Mouse (Mus musculus): ENCODE results near the gene Nmrk2.
"Not testable (repeated sequence)": the region's sequence is repeated elsewhere in the genome, so short reads cannot be mapped to it uniquely, and the experiment has no call there.

Gene Nmrk2

DNA sequence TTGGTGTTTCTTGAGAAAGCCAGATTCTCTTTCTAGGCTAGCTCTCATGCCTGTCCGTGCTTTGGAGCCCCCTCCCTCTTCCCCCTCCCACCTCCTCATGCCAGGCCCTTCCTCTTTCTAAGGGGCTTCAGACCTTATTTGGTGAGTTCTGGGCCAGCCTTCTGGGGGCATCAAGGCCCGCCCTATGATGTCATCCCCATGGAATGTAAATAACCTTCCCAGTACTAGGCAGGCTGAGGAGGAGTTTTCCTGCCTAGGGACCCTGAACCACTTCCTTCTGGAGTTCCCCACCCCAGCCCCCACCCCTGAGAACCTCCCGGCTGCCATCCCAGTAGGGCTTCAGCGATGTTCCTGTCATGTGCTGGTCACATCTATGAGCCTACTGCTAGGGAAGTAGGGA is 17.1 kb downstream of the Nmrk2 start:
- DNase-seq (ENCODE audit: low spot score), result no peak

DNA sequence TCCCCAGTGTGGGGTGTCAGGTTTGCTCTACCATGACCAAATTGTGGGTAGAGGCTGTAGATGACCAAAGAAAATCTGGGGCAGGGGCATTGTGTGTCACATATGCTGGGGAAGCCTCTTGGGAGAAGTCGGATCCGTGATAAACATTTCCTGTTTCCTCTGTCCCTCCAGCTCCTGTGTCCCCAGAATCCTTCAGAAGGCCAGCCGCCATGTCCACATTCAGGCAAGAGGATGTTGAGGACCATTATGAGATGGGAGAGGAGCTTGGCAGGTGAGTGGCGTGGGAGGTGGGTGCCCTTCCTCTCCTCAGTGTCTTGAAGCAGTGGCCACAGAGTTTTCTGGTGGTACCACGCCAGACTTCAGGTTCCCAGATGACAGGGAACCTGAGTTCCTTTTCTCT is 18.0 kb downstream of the Nmrk2 start, which contains the start of gene 4930442H23Rik:
Gene 4930442H23Rik (minus strand): TSS at position 45 of the 400 bp plus-strand sequence.
- DNase-seq (ENCODE audit: low spot score), result no peak

DNA sequence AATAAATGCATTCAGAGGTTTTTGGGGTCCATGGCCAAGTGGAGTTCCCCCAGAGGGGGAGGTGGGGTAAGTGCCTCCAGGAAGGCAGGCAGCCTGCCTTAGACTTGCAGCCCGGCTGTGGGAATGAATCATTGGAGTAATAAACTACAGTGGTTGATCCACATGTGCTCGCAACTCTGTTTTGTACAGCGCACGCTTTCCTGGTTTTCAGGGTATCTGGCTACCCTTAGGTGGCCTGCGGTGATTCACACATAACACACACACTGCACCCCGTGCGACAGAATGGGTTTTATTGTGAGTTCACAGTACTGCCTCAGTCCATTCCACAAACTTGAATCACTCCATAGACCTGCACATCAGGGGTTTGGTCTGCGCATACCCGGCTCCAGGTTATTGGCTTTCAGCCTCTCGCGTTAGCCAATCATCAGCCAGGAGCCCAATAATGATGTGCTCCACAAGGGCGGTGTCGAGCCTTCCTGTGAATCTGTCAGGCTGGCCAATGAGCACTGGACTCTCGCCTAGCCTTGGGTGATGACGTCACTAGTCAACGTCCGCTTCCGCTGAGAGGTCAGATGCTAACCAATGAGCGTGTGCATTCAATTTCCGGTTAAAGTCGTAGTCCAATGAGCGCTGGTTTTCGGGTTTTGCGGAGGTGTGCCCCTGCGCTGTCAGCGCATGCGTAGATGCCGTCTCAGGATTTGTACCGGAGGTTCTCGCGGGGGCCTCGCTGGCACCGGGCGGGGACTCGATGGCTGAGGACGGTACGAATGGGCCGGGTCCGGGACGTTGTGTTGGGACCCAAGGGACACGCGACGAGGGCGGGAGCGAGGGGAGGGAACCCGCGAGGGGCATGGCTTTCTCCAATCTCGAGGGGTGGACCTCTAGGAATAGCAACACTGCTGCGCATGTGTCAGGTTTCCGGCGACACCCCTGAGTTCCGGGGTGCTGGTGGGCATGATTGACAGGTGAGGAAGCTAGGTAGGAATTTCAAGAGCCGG is 19.2 kb downstream of the Nmrk2 start, which contains the start of gene Dapk3:
Gene Dapk3 (plus strand): TSS at position 670 of the 998 bp plus-strand sequence.
- DNase-seq (ENCODE audit: low spot score), result peak; percentile 92

DNA sequence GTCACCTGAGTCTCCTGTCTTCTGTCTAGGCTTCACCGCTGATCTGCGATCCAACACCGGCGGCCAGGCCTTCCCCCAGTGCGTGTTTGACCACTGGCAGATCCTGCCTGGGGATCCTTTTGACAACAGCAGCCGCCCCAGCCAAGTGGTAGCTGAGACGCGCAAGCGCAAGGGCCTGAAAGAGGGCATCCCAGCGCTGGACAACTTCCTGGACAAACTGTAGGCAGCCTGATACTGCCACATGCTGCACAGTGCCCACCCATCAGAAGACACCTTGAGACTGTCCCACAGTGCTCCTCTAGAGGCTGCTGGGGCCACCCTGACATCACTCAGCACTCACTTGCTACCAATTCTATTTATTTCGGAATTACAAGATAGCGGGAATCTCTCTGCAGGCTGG is 20.0 kb downstream of the Nmrk2 start:
- not testable (repeated sequence) for DNase-seq (ENCODE audit: low spot score)

DNA sequence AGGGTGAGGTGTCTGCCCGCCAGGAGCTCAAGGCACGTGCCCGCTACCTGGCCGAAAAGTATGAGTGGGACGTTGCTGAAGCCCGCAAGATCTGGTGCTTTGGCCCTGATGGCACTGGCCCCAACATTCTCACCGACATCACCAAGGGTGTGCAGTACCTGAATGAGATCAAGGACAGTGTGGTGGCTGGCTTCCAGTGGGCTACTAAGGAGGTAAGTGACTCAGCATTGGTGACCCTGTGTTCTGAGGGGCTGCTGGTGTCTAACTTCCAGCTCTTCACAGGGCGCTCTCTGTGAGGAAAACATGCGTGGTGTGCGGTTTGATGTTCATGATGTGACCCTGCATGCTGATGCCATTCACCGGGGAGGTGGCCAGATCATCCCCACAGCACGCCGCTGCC is 20.9 kb downstream of the Nmrk2 start:
- no peak for DNase-seq (ENCODE audit: low spot score)

DNA sequence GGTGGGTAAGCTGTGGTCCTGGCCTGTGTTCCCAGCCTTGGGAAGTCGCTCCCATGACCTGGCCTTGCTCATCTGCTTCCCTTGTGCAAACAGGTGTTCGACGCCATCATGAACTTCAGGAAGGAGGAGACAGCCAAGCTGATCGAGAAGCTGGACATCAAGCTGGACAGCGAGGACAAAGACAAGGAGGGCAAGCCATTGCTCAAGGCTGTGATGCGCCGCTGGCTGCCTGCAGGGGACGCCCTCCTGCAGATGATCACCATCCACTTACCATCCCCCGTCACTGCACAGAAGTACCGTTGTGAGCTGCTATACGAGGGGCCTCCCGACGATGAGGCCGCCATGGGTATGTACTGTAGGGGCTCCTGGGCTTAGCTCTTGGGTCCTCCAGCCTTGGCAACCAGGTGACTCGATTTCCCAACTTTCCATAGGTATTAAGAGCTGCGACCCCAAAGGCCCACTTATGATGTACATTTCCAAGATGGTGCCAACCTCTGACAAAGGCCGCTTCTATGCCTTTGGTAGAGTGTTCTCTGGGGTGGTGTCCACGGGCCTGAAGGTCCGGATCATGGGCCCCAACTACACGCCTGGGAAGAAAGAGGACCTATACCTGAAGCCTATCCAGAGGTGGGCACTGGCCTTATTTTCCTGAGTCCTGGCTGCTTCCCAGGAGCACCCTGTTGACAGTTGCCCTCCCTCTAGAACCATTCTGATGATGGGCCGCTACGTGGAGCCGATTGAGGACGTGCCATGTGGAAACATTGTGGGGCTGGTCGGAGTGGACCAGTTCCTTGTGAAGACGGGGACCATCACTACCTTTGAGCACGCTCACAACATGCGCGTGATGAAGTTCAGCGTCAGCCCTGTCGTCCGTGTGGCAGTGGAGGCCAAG is 22.2 kb downstream of the Nmrk2 start:
- DNase-seq (ENCODE audit: low spot score), result no peak

DNA sequence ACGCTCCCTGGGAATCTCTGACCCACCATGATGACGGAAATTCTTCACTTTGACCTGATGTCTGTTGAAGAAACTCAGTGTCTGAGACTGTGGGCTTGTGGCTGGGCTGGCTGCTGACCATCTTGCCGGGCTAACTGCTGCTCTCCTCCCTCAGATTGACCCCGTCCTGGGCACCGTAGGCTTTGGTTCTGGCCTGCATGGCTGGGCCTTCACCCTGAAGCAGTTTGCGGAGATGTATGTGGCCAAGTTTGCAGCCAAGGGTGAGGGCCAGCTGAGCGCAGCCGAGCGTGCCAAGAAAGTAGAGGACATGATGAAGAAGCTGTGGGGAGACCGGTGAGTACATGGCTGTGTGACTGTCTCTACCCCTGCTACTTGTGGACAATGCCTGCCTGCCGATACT is 22.9 kb downstream of the Nmrk2 start:
- no peak for DNase-seq (ENCODE audit: low spot score)

DNA sequence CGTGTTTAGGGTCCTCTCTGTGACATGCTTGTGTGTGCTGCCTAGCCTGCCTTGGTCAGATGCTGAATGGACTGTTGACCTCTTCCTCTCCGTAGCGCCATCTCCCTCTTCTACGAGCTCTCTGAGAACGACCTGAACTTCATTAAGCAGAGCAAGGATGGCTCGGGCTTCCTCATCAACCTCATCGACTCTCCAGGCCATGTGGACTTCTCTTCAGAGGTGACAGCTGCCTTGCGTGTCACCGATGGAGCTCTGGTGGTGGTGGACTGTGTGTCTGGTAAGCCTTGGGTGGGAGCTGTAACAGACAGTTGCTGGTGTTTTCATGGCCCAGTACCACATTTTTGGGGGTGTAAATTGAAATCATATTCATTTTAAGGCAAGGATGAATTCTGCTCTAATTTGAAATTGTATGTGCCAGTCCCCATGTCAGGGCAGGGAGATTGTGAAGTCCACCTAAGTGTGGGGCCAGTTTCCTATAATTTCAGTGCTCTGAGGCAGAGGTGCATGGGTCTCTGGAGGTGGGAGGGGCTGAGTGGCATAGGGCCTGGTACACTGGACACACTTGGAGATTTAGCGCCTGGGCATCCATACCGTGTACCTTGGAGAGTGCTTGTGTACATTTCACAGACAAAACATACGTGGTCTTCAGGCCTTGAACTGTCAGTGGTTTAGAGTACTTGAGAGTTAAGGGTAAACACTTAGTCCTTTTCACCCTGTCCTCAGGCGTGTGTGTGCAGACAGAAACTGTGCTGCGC is 23.7 kb downstream of the Nmrk2 start:
- DNase-seq (ENCODE audit: low spot score), result no peak

DNA sequence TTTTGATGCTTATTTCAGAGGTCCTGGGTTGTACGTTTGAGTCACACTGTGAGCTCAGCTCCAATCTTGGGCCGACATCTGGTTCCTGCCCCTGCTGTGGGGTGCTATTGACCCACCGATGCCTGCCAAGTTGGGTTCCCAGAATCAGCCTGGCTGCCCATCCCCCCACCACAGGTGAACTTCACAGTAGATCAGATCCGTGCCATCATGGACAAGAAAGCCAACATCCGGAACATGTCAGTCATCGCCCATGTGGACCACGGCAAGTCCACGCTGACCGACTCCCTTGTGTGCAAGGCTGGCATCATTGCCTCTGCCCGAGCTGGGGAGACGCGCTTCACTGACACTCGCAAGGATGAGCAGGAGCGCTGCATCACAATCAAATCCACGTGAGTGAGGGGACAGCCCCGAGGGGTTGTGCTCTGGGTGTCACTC is 24.3 kb downstream of the Nmrk2 start:
- no peak for DNase-seq (ENCODE audit: low spot score)

DNA sequence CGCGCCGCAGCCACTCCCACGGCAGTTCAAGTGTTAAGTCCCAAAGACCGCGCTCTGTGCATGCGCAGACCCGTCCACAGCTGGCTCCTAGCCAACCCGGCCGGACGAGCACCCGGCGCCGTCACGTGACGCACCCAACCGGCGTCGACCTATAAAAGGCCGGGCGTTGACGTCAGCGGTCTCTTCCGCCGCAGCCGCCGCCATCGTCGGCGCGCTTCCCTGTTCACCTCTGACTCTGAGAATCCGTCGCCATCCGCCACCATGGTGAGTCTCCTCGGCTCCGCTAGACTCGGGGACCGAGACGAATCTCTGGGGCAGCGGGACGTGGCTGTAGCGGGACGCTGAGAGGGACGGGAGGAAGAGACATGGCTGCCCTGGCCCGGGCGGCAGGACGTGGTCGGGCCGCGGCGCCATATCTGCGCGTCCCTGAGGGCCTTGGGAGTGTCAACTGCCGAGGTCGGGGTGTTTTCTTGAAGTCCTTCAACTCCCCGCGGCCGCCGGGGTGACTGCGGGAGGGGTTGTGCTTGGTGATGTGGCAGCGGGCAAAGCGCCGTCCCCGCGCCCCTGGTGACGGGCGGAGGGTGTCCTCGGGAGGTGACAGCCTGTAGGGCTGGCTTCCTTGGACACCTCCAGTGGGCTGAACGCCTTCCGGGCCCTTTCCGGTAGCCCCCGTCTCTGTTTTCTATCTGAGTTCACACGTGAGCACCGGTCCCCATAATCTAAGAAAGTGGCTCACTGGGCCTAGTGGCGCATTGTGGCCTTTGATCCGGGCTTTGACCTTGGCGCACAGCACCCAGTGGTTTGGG is 25.2 kb downstream of the Nmrk2 start, which contains the start of gene Eef2:
Gene Eef2 (plus strand): TSS at position 166 of the 806 bp plus-strand sequence.
- peak; percentile 99 for DNase-seq (ENCODE audit: low spot score)

DNA sequence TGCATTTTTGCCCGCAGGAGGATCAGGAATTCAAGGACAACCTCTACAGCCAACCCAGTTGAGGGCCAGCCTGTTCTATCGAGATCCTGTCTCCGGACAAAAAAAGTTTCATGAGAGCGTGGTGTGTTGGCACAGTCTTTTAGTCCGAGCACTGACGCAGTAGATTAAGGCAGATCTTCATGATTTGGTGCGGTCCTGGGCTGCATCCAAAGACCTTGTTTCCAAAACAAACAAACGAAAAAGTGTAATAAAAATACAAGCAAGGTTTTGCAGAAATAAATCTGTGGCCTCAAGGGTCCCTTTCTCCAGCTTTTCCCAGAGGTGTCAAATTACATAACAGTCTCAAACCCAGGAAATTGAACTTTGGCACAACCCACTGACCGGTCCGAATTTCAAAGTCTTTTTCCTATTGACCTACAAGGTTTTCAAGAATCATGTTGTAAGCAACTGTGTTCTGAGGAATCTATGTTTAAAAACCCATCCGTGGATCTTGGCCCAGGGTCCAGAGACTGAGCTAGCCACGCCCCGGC is 25.9 kb downstream of the Nmrk2 start:
- no peak for DNase-seq (ENCODE audit: low spot score)

DNA sequence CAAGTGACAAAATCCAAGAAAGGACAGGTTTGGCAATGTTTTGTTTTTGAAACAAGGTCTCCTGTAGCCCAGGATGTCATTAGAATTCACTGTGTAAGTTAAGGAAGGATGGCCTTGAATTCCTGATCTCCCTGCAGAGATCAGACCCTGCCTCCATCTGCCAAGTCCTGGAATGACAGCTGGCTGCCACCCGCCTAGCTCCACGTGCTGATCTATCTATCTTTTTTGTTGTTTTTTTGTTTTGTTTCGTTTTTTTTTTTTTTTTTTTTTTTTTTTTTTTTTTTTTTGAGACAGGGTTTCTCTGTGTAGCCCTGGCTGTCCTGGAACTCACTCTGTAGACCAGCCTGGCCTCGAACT is 26.5 kb downstream of the Nmrk2 start:
- DNase-seq (ENCODE audit: low spot score), result not testable (repeated sequence)

DNA sequence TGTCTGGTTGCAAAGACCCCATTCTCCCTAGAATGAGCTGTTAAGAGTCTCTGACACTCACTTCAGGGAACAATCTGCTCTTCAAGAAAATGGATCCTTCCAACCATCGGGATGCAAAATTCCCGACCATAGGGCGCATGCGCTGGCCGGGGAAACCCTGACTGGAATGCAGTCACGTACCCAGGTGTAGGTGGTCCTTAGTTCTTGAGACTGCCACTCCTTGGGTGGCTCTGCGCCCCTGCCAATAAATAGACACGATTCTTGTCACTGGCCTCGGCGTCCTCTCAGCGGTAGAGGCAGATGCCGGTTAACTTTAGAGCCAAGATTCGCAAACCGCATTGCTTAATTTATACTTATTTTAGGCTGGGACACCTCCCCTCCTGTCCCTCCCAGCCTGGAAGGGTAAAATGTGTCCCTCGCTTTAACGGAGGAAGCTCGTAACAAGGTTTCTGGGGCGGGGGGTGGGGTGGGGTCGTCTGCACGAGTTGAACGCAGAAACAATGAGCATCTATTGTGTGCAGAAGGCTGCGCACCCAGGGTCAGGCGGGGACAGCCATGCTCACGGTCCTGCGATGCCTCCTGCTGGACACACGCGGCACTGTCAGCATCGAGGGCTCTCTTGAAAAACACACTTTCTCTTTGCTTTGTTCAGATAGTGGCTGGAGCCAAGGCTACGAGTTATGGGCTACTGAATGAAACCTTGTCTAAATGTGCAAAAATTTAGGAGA is 27.1 kb downstream of the Nmrk2 start:
- DNase-seq (ENCODE audit: low spot score), result peak; percentile 86

DNA sequence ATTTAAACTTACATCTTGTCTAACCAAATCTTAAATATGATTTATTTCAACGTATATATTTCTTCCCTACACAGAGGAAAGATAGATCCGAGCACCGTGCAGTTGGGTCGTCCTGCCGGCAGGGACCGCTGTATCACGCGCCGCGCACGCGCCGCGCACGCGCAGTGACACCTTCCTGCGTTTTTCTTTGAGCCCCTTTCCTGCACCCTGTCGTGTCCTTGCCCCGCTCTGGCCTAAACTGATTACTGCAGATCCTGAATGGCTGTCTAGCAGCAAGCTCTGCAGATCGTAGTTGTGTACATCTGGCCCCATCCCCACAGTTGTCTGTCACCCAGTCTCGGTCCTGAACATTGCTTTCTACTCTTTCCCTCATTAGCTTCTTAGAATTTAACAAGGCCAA is 28.7 kb downstream of the Nmrk2 start:
- peak; percentile 75 for DNase-seq (ENCODE audit: low spot score)

DNA sequence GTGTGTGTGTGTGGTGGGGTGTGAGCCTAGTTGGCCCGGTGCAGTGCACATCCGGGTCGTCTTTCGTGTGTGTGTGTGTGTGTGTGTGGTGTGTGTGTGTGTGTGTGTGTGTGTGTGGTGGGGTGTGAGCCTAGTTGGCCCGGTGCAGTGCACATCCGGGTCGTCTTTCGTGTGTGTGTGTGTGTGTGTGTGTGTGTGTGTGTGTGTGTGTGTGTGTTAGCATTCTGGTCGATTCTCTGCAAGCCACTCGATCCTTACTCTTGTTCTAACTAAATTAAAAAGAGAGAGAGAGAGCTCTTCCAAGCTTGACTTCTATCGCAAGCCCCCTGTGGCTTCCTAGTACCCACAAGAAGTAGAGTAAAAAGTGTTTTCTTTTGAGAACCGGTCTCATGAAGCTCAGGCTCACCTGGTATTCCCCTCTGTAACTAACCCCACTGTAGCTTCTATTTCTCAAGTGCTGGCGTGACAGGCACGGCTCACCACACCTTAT is 32.4 kb downstream of the Nmrk2 start:
- DNase-seq (ENCODE audit: low spot score), result not testable (repeated sequence)

DNA sequence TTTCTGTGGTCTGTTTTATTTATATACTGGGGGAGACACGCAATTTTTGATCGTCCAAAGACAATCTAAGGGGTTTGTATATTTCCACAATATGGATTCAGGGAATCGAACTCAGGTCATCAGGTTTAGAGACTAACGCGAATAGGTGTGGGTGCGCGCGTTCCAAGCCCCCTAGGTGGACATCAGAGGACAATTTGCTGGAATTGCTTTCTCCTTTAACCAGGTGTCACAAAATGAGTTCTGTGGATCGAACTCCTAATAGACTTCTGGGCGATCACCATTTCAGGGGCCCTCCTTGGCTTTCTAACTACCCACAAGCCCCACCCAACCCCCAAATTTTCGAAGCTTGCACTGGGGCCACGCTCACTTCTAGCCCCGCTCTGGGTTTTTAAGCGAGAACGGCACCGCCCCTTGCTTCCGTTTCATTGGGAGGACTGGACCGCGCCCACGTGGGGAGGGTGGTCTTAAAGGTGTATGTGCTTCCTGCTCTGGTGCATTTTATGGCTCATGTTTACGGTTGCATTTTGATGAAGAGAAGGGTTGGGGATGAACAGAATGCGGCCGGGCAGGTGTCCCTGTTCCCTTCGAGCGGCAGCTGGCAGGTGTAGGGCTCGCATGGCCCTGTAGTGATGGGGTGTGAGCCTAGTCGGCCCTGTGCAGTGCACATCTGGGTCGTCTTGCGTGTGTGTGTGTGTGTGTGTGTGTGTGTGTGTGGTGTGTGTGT is 33.2 kb downstream of the Nmrk2 start:
- peak; percentile 65 for DNase-seq (ENCODE audit: low spot score)

DNA sequence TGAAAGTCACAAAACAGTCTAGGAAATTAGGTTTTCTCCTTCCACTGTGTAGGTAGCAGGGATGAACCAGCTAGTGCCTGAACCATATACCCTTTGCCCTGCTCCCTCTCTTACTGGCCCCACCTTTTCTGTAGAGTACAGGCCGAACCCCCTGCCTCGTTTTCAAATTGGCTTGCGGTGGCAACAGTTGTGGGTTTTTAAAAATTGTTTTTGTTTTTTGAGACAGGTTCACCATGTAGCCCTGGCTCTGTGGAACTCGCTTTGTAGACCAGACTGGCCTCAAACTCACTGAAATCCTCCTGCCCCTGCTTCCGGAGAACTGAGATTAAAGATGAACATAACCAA is 33.8 kb downstream of the Nmrk2 start:
- DNase-seq (ENCODE audit: low spot score), result no peak

DNA sequence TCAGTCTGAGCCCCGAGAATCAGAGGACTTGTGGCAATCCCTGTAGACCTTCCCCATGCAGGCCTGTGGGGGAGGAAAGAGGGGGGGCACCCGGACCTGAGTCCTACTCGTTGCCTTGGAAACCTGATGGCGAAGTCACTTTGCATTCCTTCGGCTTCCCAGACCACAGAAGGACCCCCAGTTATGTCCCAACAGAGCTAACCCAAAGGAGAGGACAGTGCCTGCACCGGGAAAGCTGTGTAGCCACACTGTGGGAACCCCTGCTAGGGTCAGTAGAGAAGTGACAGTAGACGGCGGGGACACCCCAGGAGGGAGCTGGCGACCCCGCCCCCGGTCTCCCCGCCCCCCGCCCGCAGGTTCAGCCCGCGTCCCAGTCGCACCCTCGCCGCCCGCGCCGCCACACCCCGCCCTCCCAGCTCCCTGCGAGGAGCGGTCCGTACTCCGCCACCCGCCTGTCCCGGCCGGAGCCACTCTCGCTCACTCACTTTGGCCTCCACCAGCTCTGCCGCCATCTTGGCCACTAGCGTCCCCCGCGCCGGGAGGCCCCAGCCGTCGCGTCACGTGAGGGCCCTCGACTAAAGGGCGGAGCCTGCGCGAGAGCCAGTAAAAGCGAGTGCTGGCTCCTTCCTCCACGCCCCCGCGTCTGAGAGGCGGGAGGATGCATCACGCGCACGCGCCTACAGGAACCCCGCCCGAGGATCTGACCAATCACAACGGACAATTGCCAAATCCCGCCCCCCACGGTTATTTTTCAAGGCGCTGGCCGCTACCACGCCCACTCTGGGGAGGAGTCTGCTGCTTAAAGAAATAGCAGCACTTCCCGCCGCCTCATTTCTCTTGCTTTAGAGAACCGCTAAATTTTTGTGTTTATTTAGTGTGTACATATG is 34.4 kb downstream of the Nmrk2 start, which contains the start of gene Pias4:
Gene Pias4 (minus strand): TSS at position 724 of the 887 bp plus-strand sequence.
- peak; percentile 99 for DNase-seq (ENCODE audit: low spot score)
